Mouse (Mus musculus) CD4-positive helper T cell, adult 2 months (primary cell): ENCODE results near the gene Tas2r138.
A peak's percentile ranks its signal among the peaks of the same experiment; 100 is the strongest.
"Not testable (repeated sequence)": the region's sequence is repeated elsewhere in the genome, so short reads cannot be mapped to it uniquely, and the experiment has no call there.

Experiments
- DNase-seq: peaks from one replicate; pipeline ENCODE4 v3.0.0-alpha.2; 2012; ENCODE audit warnings: low read depth, missing footprints, low spot score

Gene Tas2r138

DNA sequence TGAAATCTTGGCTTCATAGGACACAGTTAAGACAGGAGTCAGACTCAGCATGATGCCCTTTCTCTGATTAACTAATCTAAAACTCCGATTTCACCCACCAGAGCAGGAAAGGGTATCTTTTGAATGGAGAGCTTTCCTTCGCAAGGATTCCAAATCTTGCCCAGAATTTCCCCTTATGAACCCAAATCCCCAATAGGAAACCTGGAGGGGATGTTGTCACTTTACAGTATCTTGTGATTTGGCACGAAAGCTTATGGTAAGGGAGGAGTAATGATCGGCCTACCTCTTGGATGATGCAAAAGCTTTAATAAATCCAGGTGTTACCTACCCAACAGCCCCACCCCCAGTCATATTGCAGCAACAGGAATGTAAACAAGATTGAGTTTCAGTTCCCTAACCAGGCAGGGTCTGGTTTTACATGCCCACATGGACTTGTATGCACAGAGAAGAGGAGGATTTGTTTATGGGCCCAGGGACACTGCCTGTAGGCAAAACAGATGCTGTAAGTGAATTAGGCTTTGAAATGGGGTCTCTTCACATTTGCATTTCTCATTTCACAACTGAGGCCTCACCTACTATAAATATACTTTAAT lies at the start of gene Tas2r138:
Gene Tas2r138, minus strand, starts transcription at position 51 of the 593 bp plus-strand sequence.
- no peak for DNase-seq

DNA sequence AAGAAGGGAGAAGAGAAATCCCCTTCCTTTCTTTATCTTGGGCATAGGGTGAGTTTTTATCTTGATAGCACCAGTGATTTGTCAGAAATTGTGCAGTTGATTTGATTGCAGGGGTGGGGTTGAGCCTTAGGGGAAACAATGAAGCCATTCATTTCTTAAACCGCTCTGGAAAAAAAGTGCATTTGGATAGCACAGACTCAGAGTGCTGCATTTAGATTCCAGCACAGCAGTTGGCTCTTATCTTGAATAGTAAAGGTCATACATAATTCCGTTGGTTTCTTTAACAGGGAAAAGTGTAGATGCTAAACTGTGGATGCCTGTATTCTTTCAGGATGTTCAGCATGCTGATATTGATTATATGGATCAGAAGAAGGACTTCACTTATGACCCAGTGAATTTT lies 47.8 kb upstream of the Tas2r138 start:
- DNase-seq = no peak

DNA sequence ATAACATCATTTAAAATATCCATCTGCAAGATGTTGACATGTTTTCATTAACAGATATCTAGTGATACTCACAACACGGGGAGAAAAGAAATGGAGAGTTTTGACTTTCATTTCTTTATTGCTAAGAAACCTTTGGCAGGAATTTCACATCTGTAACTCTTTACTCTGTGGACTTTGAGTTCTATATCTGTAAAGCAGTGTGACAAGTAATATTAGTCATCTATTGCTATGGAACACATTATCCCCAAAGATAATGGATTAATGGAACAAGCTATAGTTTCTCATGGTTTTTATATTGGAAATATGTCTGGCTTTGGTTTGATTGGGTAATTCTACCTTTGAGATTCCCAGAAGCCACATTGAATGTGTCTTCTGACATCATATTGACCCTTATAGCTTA lies 37.8 kb upstream of the Tas2r138 start:
- DNase-seq = no peak

DNA sequence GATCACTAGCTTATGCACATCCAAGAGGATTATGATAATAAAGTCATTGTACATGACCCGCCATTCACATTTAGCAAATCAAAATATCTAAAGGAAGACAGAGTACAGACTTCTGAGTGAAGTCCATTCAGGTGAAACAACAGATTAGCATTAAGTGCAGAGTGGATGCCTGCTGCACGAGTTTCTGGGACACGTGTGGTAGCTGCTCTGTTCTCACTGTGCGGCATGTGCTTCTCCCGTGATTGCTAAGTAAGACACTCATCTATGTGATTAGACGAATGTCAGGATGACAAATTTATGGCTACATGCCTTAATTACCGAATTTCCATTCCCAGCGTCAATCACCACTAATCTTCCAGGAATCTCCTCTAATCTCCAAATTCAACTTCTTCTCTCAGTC lies 32.6 kb upstream of the Tas2r138 start:
- DNase-seq = no peak

DNA sequence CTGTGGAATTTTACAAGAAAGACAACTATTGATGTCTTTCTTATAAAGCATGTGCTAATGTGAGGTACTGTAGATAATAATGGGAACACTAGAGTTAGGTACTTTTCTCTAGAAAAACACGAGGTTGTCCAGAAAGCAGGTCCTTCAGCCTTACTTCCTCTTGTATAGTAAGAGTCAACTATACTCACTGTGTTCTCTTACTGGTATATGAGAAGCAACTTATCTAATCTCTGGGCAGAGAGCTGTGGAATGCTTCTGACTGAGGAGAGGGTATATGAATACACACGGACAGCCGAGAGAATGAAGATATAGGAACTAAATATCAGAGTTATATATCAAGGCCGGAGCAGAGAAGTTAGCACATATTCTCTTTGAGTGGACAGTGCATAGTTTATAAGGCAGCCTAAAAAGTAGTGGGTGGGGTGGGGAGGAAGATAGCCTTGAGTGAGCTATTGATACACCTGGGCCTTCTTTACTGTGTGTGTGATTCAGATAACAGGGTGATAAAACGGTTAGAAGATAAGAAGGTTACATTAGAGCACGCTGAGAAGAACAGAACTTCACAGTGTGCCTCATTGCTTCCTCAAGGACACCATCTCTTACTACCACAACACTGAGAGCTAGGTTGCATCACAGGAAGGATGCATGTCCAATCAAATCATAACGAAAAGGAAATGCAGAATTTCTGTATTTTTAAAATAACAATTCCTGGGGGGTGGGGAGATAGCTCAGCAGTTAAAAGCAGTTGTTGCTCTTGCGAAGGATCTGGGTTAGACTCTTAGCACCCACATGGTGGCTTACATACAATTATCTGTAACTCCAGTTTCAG lies 27.8 kb upstream of the Tas2r138 start:
- no peak for DNase-seq

DNA sequence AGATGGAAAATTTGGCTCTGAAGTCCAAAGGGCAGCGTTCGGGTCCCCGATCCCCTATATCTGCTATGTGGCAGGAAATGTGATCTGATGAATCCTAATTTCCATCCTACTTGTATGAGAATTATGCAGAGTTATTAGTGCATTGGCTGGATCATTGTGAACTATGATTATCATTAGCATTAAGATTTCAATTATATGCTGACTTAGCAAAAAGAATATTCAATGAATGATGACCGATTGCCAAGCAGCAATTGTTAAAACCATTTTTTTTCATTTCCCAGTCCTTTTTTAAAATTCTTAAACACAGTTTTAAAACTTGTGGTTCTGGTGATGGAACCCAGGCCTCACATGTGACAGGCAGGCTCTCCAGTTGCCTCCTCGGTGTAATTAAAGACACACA lies 24.6 kb upstream of the Tas2r138 start:
- no peak for DNase-seq

DNA sequence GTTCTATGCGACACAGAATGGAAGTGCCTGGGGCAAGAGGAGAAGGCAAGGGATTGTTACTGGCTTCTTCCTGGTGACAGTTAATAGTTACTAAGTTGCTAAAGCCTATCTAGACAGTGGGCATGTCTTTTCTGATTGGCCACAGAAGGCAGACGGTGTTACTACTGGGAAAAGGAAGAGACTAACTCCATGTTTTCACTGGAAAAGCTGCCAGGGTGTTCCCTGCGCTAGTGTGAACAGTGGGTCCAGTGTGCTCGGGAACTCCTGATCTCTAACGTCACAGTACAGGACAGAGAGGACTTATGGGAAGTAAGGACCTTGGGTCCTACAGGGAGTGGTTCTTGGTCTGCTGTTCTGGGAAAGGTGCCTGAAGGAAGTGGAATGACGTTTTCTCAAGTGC lies 22.4 kb upstream of the Tas2r138 start:
- no peak for DNase-seq

DNA sequence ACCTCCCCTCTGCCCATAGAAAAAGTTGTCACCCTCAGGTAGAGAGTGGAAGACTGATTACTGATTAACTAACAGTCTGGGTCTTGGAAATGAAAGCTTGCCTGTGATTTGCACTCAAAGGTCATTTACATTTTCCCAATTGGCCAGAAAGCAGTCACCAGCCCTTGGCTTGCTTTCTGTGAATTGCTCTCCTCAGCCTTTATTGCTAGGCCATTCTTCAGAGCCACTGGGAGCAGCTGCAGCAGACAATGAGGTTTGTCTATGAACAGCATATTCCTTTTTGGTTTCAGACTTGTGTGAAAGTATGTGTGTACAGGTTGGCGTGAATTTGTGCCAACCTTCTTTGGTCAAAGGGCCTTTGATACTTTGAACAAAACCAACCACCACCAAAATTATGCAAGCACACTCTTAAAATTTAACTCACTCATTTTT lies 21.5 kb upstream of the Tas2r138 start:
- DNase-seq = no peak

DNA sequence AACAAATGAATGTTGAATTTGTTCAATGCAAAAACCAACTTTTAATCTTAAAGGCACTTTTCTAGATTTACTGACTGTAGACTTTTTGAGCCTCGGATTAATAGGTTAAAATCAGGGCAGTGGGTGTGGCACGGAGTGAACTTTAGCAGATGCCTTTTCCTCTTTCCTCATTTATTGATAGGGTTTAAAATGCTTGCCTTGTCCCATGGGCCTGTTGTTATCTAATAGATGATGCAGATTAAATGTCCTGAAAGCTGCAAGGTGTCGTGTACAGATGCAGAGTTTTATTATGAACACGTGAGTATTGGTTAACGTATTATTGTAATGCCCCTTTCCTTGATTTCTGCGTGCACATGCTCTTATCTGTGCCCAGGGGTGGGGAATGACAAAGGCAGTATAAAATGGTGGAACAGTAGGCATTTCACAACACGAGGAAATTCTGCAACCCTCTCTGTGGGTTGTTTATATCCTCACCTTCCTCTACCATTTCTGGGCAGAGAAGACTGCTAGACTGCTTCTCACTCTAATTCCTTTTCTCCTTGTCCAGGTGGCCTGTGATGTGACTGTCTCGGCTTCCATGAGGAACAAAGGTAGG lies 15.4 kb upstream of the Tas2r138 start, which contains the start of gene Mgam:
Gene Mgam, plus strand, starts transcription at position 426 of the 595 bp plus-strand sequence.
- DNase-seq = no peak

DNA sequence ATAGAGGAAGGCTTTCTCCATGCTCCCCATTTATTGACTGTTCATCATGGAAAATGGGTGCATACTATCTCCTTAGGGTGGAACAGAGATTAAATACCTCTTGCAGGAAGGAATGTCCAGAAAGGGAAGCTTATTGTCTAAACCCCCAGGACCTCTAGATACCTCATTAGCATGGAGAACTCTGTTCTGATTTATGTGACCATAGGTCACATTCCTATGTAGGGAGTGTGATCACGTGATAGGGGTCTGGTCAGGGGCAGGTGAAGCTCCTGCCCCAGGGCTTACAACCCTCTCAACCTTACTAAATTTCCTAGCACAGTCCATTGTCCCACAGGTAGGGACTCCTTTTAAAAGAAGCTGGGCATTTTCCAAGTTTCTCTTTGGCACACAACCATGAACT lies 13.0 kb upstream of the Tas2r138 start:
- DNase-seq = no peak

DNA sequence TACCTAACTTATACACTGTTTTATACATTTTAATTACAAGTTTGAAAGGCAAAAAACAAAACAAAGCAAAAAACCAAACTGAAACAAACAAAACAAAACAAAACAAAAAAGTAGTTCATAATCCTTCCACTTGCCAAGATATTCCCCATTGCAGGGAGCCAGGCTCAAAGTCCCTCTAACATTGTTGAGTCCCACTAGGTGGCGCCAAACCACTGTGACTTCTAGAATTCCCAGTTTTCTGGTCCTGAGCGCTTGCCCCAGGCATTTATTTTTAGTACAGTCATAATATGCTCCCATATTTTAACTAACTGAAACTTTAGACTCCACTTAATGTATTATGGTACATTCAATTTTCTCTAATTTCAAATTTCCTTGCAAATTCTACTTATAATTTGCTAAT lies 4.9 kb upstream of the Tas2r138 start:
- peak; percentile 6 for DNase-seq

DNA sequence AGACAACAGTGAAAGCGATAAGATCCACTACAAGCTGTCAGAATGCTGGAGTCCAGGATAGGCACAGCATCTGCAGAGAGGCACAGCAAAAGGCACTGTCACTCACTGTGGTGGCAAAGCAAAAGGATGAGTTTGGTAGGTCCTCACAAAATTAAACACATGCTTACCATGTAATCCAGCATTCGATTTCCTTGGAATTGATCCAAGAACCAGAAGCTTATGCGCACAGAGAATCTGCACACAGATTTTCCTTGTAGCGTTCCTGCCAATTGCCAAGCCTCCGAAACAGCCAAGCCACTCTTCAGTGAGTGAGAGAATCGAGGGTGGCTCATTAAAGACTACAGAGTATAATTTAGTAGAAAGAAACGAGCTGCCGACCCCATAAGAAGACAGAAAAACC lies 2.9 kb downstream of the Tas2r138 start:
- no peak for DNase-seq

DNA sequence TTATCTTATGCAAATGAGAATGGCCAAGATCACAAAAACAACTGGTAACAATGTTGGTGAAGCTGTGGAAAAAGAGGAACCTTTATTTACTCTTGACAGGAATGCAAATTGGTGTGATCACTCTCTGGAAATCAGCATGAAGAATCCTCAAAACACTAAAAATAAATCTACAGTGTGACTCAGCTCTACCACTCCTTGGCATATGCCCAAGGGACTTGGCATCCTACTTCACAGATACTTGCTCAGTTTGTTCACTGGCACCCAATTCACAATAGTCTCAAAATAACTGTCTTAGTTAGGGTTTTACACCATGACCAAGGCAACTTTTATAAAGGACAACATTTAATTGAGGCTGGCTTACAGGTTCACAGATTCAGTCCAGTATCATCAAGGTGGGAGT lies 5.7 kb downstream of the Tas2r138 start:
- DNase-seq = no peak

DNA sequence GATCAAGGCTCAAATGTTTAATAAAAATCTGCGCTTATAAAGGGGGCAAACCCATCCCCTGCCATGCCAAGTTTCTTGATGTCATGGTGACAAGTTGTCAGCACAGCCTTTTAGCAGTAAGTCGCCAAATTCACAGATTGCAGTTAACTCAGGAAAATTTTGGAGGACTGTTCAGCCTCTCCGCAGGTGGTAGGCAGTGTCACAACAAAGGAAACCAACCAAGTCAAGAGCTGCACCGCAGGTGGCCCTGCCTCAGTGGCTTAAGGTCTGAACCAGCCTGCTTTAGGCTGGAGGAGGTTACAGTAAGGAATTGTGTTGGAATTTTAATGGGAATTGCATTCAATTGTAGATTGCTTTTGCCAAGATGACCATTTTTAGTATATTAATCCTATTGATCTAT lies 14.6 kb downstream of the Tas2r138 start:
- not testable (repeated sequence) for DNase-seq

DNA sequence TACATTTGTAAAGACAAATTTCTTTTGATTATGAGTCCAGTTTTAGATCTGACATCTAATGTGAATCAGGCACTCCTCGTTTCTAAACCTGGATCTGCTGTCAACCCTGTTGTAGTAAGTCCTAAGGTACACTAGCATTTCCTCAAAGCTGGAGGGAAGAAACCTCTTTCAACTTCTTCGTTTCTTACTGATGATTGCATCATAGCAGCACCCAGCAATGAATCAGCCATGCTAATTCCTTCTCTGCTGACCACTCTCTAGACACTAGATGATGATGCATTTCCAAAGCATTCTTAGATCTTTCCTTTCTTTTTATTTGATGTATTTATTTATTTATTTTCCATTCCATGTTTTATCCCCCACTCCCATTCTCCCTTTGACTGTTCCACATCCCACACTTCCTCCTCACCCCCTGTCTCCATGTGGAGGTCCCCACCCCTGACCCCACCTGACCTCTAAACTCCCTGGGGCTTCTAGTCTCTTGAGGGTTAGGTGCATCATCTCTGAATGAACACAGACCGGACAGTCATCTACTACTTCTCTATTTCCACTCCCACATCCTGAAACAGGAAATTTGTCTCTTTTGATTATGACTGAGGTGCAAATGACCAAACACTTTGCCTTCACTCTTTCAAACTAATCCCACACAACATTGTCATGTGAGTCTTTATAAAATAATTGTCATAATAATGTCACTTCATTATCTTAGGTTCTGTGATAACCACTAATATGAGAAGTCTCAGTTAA lies 18.1 kb downstream of the Tas2r138 start:
- no peak for DNase-seq

DNA sequence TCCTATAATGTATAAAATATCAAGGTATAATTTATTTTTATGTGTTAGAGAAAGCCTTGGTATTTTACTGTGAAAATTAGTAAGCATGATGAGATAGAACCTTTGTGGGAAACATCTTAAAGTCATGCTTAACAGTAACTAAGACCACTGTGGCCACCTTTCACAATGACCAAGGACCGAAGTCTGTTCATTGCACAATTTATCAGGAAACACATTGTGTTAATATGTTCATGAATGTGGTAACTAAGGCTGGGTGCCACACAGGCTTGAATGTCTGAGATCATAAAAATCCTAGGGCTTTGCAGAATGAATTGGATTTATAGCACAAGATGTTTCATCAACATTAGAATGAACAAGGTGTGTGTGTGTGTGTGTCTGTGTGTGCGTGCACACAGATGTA lies 24.8 kb downstream of the Tas2r138 start:
- DNase-seq = no peak

DNA sequence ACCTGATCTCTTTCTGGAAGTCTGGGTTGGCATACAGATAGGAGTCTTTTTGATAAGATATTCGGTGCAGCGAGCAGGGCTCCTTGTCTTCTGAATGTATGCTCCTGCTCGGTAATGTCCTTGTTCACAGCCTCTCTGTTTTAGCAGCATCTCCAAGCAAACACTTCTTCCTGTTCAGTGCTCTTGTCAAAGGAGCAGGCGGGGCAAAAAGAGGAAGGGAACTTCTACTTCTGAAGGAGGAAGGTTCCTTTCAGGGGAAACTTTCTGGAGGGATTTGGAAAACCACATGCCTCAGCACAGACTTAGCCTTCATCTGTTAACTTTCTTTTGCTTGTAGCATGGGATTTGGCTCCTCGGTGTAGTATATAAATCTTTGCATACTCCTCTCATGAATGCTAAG lies 27.5 kb downstream of the Tas2r138 start, which contains the start of gene Clec5a:
Gene Clec5a, minus strand, starts transcription at position 177 of the 400 bp plus-strand sequence.
- DNase-seq = no peak

DNA sequence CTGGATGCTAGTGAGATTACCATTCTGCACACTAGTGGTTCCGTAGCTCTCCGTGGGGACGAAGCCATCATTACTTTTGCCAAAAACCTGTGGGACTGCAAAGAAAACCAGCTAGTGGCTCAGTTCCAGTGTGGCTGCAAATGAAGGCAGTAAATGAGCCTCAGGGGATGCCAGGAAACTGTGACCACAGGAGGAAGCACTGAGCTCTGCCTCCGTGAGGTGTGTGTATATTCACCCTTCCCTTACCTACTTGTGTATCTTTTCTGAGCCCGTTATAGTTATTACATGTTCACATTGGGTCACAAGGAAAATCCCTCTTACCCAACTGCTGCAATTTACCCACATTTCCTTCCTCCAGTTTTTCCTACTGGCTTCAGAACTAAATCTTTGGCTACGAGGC lies 28.8 kb downstream of the Tas2r138 start:
- no peak for DNase-seq

DNA sequence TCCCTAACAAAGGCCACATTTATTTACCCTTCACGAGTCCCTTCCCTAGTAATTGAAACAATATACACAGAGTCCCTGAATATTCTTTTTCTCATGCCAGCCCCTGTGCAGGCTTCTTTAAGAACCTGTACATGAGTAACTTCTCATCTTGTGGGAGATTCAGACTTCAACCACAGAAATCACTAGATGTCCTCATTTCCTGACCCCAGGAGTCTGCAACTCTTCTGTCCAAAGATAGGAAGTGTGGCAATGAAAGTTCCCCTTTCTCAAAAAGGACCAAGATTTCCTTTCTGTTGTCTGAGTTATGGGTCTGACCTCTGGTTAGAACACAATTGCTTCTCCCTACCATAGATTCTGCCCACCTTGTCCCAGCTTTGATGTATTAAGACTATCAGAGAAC lies 36.8 kb downstream of the Tas2r138 start:
- no peak for DNase-seq

DNA sequence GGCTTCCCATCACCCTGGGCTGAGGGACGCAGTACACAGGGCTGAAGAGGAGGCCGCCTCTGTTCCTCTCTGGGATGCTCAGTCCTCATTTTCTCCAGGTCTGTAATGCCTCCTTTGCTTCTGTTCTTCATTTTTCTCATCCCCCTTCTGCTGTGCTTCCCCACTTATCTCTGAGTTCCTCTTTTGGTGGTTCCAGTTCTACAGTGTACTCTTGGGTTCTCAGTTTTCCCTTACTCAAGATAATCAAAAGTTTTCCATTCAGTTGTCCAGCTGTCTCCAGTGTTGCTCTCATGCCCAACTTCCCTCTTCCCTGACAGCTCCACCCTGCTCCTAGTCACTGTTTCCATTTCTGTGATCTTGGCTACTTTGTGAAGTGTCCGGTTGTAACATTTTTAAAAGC lies 39.5 kb downstream of the Tas2r138 start:
- DNase-seq = no peak

DNA sequence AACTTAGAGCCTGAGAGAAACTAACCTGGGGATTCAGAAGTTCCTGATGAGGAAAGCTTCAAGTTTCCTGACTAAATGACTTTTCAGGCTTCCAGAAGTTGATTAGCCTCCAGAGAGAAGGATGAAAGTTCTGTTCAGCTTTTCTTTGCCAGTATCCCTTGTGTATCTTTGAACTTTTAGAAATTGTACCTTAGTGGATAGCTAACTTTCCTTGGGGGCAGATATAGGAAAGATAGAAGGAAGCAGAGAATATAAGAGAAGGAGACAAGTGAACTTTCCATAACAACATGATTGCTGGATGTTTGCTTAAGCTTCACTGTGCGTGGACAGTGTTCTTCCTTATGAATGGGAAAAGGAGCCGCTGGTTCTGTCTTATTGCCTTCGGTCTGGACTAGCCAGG lies 43.9 kb downstream of the Tas2r138 start, which contains the start of gene Olfr460:
Gene Olfr460, plus strand, starts transcription at position 301 of the 400 bp plus-strand sequence.
- DNase-seq = no peak
